25 mouse cellular contexts compared by ENCODE assay signal in the genomic region with DNA sequence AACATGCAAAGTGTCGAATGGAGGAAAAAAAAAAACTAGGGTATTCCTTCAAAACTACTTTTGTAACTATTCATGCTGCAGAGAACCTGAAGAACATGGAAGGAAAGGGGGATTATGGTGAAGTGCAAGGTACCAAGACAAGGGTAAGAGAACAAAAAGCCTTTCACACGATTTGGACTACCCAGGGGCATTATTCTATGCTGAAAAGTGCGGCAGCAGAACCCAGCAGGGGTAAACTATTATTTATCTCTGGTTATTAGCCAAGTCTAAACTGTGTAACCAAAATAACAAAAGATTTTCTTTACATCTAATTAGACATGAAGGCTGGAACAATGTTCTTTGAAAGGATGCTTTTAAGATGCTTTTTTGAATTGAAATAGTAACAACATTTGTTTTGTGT.
A peak's percentile ranks its signal among the peaks of the same experiment; 100 is the strongest.
DNase-seq lines count a peak whose midpoint lies in the region; ATAC-seq and TF ChIP-seq lines count a peak whose summit lies in the region.
"Had no signal": no experiment of that assay in that cellular context is flagged by ENCODE, and none has a peak within 500 bp of the region (broad histone marks: within the 10 kb centered on the region; RNA-seq: fewer than 3 reads in every experiment).

No protein-coding gene starts in this region.

- TF ChIP-seq CTCF in brain, embryonic 14.5 days (IDR thresholded peaks at IDR 0.05; ENCODE audit: borderline replicate concordance, extremely low read depth, insufficient read depth, insufficient read length), result no peak

- no peaks in the 10 kb centered on the region for H3K9me3 ChIP-seq in hindbrain, embryonic 11.5 days (ENCODE audit: control insufficient read depth, low read length)
- H3K9me3 ChIP-seq in hindbrain, embryonic 13.5 days, result no peaks in the 10 kb centered on the region
- H3K9me3 ChIP-seq in neural tube, embryonic 11.5 days (ENCODE audit: control insufficient read depth, low read length), result no peaks in the 10 kb centered on the region
- H3K9me3 ChIP-seq: embryonic facial prominence, embryonic 10.5 days; embryonic facial prominence, embryonic 13.5 days; forebrain, embryonic 12.5 days; intestine, embryonic 15.5 days had no signal

- peak; percentile 62; the same call in 1 of the 2 replicates for ATAC-seq in hindbrain, embryonic 11.5 days (ENCODE audit: low FRiP score)
- ATAC-seq in hindbrain, embryonic 13.5 days (ENCODE audit: low FRiP score), result no peak
- ATAC-seq in neural tube, embryonic 11.5 days (ENCODE audit: insufficient read depth, low FRiP score, low TSS enrichment), result peak; percentile 61; the same call in 1 of the 2 replicates
- ATAC-seq: activated CD4-positive, CD25-positive, alpha-beta regulatory T cell, adult 4 months; CD4-positive, CD25-positive, alpha-beta regulatory T cell, adult 4 months; forebrain, embryonic 16.5 days; hindbrain, embryonic 16.5 days; intestine, embryonic 15.5 days had no signal

- H3K4me2 ChIP-seq in hindbrain, embryonic 11.5 days (replicated peaks; ENCODE audit: low read depth, low read length), result no peak overlapping the region
- H3K4me2 ChIP-seq in hindbrain, embryonic 13.5 days, result no peak overlapping the region
- H3K4me2 ChIP-seq in neural tube, embryonic 11.5 days (ENCODE audit: low read depth), result no peak overlapping the region
- H3K4me2 ChIP-seq: embryonic facial prominence, embryonic 13.5 days; forebrain, embryonic 12.5 days; heart, embryonic 11.5 days; intestine, embryonic 15.5 days had no signal

- 42% methylated on average over 3 of the region's 3 CpGs for WGBS in hindbrain, embryonic 11.5 days
- 31% methylated on average over 3 of the region's 3 CpGs for WGBS in hindbrain, embryonic 13.5 days
- WGBS in neural tube, embryonic 11.5 days, result 45% methylated on average over 3 of the region's 3 CpGs

- H3K27me3 ChIP-seq in hindbrain, embryonic 11.5 days (ENCODE audit: control insufficient read depth, insufficient read depth, low read length), result no peaks in the 10 kb centered on the region
- no peaks in the 10 kb centered on the region for H3K27me3 ChIP-seq in hindbrain, embryonic 13.5 days
- H3K27me3 ChIP-seq in neural tube, embryonic 11.5 days (ENCODE audit: control insufficient read depth, insufficient read depth, low read length), result no peaks in the 10 kb centered on the region
- H3K27me3 ChIP-seq: embryonic facial prominence, embryonic 13.5 days; forebrain, embryonic 12.5 days; intestine, embryonic 15.5 days had no signal

- H3K4me3 ChIP-seq in hindbrain, embryonic 11.5 days (ENCODE audit: low read depth, low read length), result no peak overlapping the region
- no peak overlapping the region for H3K4me3 ChIP-seq in hindbrain, embryonic 13.5 days
- H3K4me3 ChIP-seq in neural tube, embryonic 11.5 days (ENCODE audit: low read depth, low read length), result no peak overlapping the region
- H3K4me3 ChIP-seq: embryonic facial prominence, embryonic 10.5 days; embryonic facial prominence, embryonic 13.5 days; erythroblast, embryonic 14.5 days; forebrain, embryonic 12.5 days; gastrocnemius, adult 2 months; intestine, embryonic 15.5 days had no signal

- no peak overlapping the region for H3K27ac ChIP-seq in hindbrain, embryonic 11.5 days (ENCODE audit: low read depth, low read length)
- H3K27ac ChIP-seq in hindbrain, embryonic 13.5 days, result no peak overlapping the region
- no peak overlapping the region for H3K27ac ChIP-seq in neural tube, embryonic 11.5 days (ENCODE audit: low read depth, low read length)
- H3K27ac ChIP-seq: embryonic facial prominence, embryonic 10.5 days; embryonic facial prominence, embryonic 13.5 days; forebrain, embryonic 12.5 days; gastrocnemius, adult 2 months; intestine, embryonic 15.5 days had no signal

- no peak for TF ChIP-seq POLR2A in brain, embryonic 14.5 days (IDR thresholded peaks at IDR 0.05; ENCODE audit: borderline replicate concordance, extremely low read depth, insufficient read depth, insufficient read length, poor library complexity, severe bottlenecking)

- no peak overlapping the region for H3K9ac ChIP-seq in hindbrain, embryonic 11.5 days (ENCODE audit: low read depth, low read length)
- H3K9ac ChIP-seq in hindbrain, embryonic 13.5 days, result no peak overlapping the region
- H3K9ac ChIP-seq in neural tube, embryonic 11.5 days (ENCODE audit: low read length), result no peak overlapping the region
- H3K9ac ChIP-seq: embryonic facial prominence, embryonic 13.5 days; forebrain, embryonic 12.5 days; intestine, embryonic 15.5 days had no signal

- no peaks in the 10 kb centered on the region for H3K36me3 ChIP-seq in hindbrain, embryonic 11.5 days (ENCODE audit: control insufficient read depth, insufficient read depth, low read length)
- H3K36me3 ChIP-seq in hindbrain, embryonic 13.5 days, result no peaks in the 10 kb centered on the region
- no peaks in the 10 kb centered on the region for H3K36me3 ChIP-seq in neural tube, embryonic 11.5 days (ENCODE audit: control insufficient read depth, insufficient read depth, low read length)
- H3K36me3 ChIP-seq: embryonic facial prominence, embryonic 10.5 days; embryonic facial prominence, embryonic 13.5 days; forebrain, embryonic 12.5 days; intestine, embryonic 15.5 days had no signal

- no peaks in the 10 kb centered on the region for H3K4me1 ChIP-seq in hindbrain, embryonic 11.5 days (replicated peaks; ENCODE audit: control insufficient read depth, insufficient read depth, low read length)
- H3K4me1 ChIP-seq in hindbrain, embryonic 13.5 days (replicated peaks), result no peaks in the 10 kb centered on the region
- no peaks in the 10 kb centered on the region for H3K4me1 ChIP-seq in neural tube, embryonic 11.5 days (ENCODE audit: control insufficient read depth, insufficient read depth, low read length)
- H3K4me1 ChIP-seq: embryonic facial prominence, embryonic 10.5 days; embryonic facial prominence, embryonic 13.5 days; forebrain, embryonic 12.5 days; intestine, embryonic 15.5 days had no signal

- no peak for DNase-seq in hindbrain, embryonic 11.5 days (ENCODE audit: low spot score)
- DNase-seq in neural tube, embryonic 11.5 days (ENCODE audit: low spot score), result no peak
- DNase-seq in neural tube, embryonic 10.5 days (ENCODE audit: extremely low spot score, low spot score), result no peak
- peak; percentile 43 for DNase-seq in Muller cell, postnatal 12 days (ENCODE audit: inconsistent ontology term)
- peak; percentile 41 for DNase-seq in brain, embryonic 14.5 days (ENCODE audit: low read depth)
- DNase-seq in ovary, postnatal 10 days (ENCODE audit: low spot score), result no peak
- DNase-seq: adrenal gland, adult 8-10 months; adrenal gland, postnatal 25 days; cerebellum, adult 18-20 months; cerebellum, adult 9-10 months; cerebellum, postnatal 14 days; gastrocnemius, adult 2 months; gastrocnemius, postnatal 14 days; heart, adult 11 months had no signal

Comparison
In these comparisons a context has a peak if more than half of its experiments do, and no peak if none do; other contexts are left out.
1. DNase-seq: peak in Muller cell, postnatal 12 days (single experiment) and brain, embryonic 14.5 days (single experiment); none in hindbrain, embryonic 11.5 days (single experiment), neural tube, embryonic 11.5 days (single experiment), neural tube, embryonic 10.5 days (single experiment) and ovary, postnatal 10 days (single experiment).